Mouse (Mus musculus): Measurements from ENCODE around the gene Gm5592.
"Not testable (repeated sequence)": the region's sequence is repeated elsewhere in the genome, so short reads cannot be mapped to it uniquely, and the experiment has no call there.

Gene Gm5592

DNA sequence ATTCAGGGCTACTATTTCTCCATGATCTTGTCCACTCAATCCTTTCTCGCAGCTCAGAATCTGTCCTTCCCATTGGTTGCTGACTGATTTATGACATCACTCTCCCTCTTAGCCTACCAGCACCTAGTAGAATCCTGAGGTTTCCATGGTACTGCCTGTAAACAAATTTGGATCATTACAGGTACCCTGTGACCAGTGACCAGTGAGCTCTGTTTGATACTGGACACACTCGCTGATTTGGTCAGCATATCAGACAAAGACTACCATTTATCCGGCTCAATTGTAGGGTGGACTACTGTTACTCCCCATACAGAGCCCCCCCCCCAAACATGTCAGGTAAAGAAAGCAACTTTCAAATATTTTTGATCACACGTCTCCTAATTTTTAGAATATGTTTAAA is at the start of gene Gm5592:
Gene Gm5592 (plus strand): TSS at position 301 of the 400 bp plus-strand sequence.
- DNase-seq (ENCODE audit: low read depth, low spot score); H3K36me3 ChIP-seq (ENCODE audit: control insufficient read depth, insufficient read depth, low read length, poor library complexity, severe bottlenecking); H3K27me3 ChIP-seq (ENCODE audit: control insufficient read depth, insufficient read depth, low read length, poor library complexity, severe bottlenecking): not testable (repeated sequence)

DNA sequence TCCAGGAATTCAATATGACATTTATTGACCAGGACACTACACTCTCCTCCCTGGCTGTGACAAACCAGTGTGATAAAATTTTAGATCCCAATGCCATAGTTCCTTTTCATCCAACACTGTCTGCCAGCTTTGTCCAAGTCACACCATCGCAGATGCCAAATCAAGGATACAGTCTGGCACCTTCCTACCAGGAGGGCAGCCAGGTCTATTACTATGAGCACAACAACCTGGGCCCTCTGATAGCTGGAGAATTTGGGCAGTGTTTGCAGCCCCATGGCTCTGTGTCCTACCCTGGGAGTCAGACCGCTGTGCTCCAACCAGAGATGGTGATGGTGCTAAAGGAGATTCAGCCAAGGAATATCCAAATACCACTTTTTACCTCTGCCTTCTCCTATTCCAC is 2.2 kb downstream of the Gm5592 start:
- not testable (repeated sequence) for H3K27me3 ChIP-seq (ENCODE audit: control insufficient read depth, insufficient read depth, low read length, poor library complexity, severe bottlenecking); H3K36me3 ChIP-seq (ENCODE audit: control insufficient read depth, insufficient read depth, low read length, poor library complexity, severe bottlenecking); DNase-seq (ENCODE audit: low read depth, low spot score)

DNA sequence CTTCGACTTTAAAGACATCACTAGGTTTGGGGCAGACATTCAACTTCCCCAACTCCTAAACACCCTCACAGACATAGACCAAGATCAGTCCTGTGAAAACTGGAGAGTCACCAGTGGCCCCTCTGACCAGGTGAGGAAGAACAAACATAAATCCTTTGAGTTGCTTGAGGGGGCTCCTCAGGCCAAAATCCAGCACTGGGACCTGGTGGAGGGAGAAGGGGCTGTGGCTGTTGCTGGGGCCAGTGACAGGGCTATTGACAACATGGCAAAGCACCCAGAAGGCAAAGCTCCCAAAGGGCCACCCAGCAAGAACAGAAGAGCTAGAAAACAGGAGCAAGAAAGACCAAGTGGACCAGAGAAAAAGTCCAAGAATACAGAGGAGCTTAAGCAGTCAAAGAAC is 4.2 kb downstream of the Gm5592 start:
- not testable (repeated sequence) for DNase-seq (ENCODE audit: low read depth, low spot score); H3K27me3 ChIP-seq (ENCODE audit: control insufficient read depth, insufficient read depth, low read length, poor library complexity, severe bottlenecking); H3K36me3 ChIP-seq (ENCODE audit: control insufficient read depth, insufficient read depth, low read length, poor library complexity, severe bottlenecking)

DNA sequence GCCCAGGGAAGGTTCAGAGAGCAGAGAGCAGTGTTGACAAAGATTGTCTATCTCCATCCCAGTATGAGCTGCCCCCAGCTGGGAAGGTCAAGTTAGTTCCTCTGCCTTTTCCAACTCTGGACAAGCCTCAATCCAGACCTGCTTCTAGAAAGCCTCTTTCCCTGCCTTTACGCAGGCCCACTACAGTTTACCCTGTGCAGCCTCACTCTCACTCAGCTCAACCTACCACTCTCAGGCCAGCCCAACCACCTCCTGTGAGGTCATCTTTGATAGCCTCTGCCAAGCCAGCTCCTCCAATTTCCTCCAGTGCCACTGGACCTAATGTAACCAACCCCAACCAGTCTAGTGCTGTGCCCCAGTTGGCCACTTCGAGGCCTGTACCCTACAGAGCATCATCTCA is 4.9 kb downstream of the Gm5592 start:
- H3K27me3 ChIP-seq (ENCODE audit: control insufficient read depth, insufficient read depth, low read length, poor library complexity, severe bottlenecking); H3K36me3 ChIP-seq (ENCODE audit: control insufficient read depth, insufficient read depth, low read length, poor library complexity, severe bottlenecking); DNase-seq (ENCODE audit: low read depth, low spot score): not testable (repeated sequence)

DNA sequence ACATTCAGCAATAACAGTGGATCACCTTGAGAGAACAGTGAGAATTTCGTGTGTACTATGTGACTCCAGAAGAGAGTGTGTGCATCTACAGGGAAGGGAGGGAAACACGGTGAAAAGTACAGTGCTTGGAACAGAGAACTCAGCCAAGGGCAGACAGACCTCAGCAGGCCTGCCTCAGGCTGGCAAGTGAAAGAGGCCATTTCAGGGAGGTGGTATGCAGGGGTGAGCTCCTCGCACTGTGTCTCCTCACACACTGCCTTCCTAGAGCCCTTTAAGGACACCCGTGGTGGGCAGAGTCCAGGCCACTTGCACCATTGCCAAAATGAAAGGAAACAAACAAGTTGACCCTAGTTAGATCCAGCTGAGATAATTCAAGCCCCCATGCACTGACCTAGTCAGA is 40.0 kb downstream of the Gm5592 start:
- Histone ChIP-seq H3K27me3 (ENCODE audit: control insufficient read depth, insufficient read depth, low read length, poor library complexity, severe bottlenecking) (no peaks in the 10 kb centered on the region), H3K36me3 (ENCODE audit: control insufficient read depth, insufficient read depth, low read length, poor library complexity, severe bottlenecking) (no peaks in the 10 kb centered on the region)
- no peak for DNase-seq (ENCODE audit: low read depth, low spot score)
